Mouse (Mus musculus): ENCODE data around the gene Arglu1. TPM values are rescaled to one million over a fixed set of nuclear protein-coding genes. Genes with fewer than 3 reads are reported as not detected.

Gene Arglu1
- total and polyA plus RNA-seq, 3 experiments, result 31.6 to 59.4 (median 56.6) TPM

DNA sequence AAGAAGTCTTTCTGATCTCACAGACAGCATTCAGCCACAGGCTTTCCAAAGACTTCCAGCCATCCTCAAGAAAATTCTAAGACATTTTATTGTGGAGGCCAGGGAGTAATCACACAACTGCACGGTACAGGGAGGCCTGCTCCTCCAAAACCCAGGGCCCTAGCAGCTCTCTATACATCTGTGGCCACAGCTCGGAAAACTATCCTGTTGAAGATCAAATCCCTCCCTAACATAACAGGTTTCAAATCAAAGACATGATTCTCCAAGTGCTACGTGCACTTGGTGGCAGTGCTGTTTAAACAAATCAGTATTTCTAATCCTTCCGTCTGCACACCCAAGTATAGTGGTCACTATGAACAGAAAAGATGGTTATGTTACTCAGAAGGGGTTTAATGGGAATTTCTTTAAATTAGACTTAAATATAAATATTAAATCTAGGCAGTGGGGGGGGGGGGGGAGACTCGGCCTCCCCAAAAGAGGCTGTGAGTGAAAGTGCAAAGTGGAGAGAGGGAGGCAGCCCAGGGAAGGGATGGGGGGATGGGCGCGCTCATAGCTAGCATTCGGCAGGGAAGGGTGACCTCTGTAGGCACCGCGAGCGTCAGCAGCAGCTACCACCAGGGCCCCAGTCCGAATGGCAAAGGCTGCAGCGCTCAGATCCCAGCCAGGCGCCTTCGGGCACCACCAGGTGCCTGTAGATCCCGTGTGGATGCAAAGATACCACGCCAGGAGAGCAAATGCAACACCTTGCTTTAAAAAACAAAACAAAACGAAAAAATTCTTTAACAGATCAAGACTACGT, 31.7 kb downstream of the Arglu1 start:
- peak; percentile 85 for DNase-seq

DNA sequence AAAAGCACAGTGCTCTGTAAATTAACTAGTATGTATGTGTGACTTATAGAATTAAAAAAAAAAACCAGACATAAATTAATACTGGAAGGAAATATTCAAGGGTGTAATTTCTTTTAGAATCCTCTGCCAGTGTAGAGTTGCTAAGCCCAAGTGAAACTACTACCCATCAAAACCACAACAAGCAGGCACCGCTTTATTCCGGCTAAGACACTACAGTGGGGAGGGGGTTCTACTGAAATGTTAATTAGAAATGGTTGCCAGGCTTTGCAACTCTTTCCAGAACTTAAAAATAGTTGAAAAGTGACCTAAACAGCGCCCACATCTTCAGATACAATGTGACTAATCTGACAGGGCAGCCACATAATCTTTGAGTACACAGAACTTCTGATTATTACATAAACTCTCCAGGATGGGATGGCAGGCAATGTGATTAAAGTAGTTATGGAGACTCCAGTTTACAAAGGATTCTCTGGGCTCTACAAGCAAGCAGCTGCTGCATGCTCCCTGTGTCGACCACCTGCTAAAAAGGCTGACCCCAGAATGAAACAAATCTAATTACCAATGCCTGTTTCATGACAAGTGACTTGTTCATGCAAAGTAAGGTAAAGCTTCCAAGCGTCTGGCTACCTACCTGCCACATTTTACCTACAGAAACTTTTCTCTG, 32.5 kb downstream of the Arglu1 start:
- no peak for DNase-seq

DNA sequence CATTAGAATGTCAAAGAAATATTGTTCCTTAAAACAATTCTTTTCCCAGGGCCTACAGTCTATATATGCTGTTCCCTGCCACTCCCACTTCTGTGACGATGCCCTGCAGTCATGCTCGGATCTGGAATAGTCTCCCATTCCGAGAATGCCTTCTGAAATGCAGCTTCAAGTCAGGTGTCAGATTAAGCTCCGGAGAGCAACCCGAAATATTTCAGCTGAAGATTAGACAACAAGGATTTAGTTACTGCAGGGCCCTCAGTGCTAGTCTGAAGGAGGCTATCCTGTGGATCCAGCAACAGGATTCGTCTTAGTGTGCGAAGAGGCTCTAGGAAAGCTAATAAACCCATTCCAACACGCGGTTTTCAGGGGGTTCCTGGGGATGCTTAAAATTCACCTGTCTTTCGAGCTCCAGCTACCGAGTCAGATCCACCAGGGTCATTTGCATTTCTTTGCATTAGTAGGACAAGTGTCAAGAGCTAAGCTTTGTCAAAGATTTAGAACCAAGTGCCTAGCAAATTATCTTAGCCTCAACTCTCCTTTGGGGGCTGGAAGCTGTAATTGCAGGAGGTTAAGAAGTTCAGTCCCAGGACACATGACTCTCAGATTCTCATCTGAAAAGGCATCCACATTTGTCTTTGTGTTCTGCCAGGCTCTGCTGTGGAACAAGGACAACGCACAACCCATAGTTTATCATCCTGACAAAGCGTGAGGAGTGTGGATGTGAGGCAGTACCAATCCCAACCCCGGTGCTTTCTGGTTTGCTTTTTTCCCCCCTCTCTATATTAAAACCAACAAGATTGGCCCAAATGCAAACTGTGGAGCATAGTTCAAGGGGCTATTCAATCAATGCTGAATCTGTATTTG, 33.5 kb downstream of the Arglu1 start:
- no peak for DNase-seq

DNA sequence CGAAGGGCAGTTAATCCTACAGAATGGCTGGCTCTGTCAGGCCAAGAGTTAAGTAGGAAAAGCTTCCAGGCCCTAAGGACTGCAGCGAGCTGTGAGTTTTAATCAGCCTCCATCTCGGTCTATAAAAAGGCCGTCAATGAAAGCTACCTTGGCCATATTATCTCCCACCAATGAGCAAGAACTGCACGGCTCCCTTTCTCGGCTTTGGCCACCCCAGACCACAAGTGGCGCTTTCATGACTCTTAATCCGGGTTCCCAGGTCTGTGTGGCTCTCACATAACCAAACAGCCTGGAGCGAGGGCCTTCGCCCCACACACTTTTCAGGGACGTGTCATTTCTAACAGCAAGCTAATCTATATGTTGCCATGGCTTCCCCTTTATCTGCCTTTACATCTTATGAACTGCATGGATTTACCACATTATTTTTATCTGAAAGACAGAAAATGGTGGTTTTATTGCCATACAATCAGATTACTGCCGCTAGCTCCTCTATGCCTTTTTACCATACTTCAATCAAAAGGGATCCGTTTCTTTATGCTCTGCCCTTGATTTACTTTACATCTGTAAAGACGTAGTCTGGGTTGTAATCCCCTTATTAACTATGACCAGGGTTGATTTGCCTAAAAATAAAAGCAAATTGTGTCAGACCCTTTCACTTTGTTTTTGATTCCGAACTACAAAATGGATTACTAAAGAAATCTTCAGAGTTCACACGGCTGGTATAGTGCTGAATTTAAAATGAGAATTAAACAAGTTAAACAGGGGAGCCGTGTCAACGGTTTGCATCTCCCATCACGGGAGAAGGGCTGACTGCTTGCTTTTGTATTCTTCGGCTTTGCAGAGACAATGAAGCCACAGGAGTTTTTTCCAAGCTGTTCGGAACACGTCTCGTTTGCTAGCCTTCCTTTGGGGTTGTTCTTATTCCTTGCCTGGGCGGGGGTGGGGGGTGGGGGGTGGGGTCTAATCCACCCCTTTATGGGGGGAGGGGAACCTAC, 34.7 kb downstream of the Arglu1 start:
- no peak for DNase-seq

DNA sequence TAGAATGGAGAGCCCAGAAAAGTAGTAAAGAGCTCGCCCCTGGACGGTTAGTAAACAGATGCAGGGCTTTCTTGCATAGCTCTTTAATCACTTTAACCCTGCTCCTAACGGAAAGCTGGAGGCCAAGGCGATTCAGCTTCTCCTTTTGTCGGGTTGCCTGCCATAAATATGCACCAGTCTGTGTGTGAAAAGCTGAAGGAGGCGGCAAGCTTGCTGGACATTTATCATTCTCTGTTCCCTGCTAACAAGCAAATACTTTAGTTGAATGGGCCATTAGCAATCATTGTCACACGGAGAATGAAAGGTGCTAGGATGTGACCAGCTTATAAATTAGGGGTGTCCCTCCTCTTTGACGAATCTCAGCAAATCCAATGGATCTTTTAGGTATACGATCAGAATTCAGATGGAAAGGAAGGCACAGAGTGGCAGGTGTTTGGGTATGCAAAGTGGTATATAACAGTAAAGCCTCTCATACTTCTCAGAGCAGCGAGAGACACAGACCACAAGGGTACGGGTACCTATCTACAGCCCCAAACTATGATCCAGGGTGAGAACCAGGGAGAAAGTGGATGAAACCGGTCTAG, 36.3 kb downstream of the Arglu1 start:
- DNase-seq, result no peak

DNA sequence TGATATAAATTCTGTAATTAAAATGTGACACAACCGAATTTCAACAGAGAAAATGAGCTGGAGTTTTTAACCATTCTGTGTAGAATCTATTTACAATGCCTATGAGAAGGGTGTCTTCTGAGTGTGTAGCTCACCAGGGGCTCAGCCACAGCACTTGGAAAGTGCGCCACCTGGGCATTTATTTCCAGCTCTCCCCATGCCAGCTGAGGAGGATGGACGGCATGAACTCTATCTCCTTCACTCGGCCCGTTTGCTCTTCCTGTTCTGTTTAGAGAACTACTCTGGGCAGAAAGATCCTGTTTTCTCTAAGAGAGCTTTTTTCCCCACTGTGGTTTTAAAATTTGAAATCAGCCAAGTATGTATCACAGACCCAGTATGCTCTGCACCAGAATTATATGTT, 37.0 kb downstream of the Arglu1 start:
- DNase-seq, result no peak

DNA sequence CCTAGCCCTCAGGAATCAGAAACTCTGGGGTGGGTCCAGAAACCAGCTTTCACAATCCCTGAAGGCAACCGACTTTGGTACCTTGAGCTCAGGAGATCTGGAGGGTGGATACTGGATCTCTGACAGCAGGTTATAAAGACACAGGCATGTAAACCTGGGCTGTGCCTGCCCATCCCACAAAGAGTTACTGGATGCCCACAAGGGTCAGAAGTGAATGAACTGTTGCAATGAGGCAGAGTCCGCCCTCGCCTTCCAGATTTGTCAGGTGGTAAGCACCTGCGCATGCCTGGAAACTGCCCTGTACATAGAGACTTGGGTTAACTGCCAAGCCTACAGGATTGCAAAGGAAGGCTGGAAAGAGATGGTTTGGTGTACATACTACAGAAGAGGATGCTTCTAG, 37.9 kb downstream of the Arglu1 start:
- DNase-seq, result no peak

DNA sequence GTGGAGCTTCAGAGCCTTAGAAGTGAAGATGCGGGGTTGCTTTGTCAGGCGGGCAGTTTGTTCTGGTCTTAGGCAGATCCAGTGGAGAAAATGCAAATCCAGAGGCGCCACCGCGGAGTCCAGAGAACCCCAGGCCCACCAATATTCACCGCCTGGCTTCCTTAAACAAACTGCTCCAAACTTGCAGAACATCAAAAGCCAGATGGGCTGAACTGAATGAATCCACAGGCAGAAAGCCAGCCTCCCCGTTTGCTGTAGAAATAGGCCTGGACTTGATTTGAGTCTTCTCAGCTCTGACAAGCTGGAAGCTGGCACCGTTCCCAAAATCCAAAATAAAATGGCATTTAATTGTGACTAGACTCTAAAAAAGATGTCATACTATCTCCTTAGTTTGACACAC, 40.4 kb downstream of the Arglu1 start:
- no peak for DNase-seq

DNA sequence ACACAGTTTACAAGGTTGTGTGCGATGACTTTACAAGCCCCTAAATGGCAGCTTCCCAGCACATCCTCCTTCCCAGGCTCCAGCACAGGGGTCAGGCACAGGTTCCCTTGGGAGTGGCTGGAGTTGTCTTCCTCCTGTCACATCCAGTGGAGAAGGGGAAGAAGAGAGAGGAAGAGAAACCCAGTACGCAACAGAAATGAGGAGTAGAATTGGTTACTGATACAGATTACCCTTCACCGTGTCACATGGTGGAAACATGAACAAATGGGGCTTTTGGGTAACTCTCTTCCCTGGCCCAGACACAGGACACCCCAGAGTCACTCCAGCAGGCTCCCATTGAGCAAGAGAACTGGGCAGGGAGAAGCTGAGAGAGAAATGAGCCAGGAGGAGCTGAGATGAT, 40.8 kb downstream of the Arglu1 start:
- no peak for DNase-seq

DNA sequence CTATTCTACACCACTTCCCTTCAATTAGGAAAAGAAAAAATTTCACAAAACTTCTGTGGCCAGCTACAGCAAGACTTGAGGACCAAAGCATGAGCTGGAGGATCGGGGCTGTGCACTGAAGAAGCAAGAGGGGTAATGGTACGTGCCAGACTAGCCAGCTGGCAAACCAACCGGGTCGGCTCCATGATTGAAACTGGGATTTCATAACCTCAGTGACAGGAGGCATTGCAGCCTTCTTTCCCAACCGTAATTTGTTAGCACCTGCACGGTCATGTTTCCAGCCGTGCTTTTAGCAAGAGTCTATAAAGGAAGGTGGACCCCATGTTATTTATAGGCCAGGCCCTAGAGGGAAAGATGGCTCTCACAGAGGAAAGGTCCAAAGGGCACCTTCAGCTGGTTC, 41.6 kb downstream of the Arglu1 start:
- no peak for DNase-seq

DNA sequence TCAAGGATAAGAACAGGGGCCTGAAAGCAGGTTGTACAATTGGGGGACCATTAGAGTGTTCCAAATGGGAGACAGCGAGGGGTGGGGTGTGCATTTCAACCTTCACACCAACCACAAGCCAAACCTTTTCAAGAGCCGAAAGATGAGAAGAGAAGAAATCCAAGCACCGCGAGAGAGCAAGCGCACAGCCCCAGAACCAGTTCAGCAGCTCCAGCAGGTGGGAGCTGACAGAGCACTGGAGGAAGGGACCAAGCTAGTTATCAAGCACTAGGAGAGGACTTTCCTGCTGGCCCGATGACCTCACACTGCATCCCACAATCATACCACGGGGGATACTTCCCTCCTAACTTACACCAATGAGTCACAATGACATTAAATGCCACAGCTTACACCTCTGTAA, 42.5 kb downstream of the Arglu1 start:
- no peak for DNase-seq

DNA sequence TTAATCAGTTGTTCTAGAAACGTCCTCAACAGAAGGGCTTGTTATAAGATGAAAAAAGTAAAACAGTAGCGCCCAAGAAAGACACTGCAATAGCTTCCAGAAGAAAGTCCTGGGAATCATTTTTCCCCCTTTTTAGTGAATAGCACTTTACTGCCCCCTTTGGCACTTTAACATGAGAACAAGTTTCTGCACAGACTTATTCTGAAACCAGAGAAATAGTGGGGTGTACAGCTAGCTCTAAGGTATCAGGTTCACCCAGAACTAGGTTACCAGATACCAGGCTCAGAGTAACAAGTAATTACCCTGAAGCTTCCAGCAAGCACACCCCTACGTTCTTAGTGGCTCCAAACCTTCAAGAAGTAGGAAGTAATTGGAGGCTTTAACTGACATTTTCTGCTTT, 43.0 kb downstream of the Arglu1 start:
- no peak for DNase-seq

DNA sequence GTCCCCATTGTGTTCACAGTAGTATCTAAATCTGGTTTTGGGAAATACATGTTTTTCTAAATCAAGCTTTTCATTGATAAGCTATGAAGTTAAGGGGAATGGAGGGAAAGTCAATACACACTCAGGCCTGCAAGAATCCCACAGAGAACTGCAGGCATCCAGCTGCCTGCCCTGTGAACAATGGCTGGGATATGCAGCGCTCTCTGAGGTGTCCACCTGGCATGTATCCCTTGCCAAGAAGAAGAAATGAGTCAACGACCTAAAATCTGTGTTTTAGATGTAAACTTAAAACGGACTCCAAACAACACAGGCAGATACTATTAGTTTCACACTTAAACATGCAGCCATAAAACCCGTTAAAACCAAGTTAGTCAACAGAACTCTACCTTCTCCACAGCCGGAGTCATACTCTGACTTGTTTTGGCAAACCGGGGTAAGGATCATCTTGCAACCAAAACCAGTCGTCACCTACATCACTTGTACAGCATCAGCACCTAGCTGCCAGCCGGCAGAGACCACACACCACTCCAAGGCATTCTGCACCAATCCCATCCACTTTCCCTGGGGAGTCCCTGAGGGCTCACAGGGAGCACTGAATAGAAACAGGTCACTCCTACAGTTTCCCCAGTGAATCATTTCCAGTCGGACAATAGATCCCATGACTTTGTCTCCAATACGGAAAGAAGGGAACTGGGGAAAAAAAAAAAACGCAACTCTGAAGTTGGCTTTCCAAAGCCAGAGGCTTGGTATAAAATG, 46.0 kb downstream of the Arglu1 start:
- no peak for DNase-seq

DNA sequence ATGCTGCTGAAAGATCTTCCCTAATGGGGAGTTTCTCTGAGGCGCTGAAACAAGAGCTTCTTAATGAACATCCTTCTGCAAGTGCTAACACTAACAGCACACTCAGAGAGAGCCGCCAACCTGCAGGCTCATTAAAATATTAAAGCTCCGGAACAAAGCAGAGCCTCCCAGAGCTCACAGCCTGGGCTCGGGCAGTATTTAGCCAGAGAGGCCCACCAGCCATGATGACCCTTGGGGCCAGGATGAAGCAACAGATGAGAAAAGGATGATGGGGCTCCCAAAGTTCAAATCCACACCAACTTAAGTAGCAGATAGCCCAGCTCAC, 50.1 kb downstream of the Arglu1 start:
- no peak for DNase-seq

DNA sequence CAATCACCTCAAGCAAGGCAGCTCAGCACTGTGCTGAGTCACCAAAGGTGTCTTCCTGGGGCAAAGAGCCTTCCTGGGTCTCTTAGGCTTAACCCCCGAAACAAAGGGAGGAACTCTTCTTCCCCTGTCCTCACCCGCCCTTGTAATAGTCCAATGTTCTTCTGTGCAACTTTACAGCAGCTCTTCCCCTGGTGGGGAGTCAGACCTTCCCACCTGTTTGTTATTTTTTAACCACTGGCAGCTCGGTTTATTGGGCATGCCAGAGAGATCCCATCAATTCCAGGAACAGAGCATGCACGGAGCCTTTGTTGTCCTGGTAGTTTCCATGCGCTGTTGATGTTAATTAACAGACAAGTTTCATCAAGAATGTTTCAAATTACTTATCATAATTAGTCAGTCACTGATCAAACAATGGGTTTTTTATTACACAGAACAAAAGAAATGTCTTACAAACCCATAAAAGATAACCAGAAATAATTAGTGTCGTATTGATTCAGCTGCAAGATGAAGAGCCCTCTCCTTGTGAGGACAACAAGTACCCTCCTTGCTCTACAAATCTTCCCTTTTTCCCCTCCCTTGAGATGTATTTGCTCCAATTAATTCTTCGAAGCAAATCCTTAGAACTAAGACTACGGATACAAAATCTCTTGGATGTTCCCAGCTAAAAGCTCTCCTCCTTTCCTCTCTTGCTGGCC, 50.6 kb downstream of the Arglu1 start:
- no peak for DNase-seq

DNA sequence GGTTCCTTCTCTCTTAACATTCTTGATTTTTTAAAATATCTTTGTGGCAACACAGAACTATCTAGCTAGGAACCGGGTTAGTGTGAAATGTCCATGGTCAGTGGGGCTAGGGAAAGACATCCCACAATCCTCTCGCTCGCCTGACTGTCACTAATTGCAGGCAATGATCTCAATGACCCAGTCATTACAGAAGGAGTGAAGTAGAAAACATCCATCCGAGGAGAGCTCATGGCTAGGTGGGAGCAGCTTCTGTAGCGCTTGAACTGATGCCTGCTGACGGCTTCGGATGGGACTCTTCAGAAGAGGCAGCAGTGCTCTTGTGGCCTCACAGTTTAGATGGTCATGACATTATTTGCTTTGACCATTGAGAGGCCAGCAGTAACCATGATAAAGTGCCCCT, 58.9 kb downstream of the Arglu1 start:
- DNase-seq, result no peak

DNA sequence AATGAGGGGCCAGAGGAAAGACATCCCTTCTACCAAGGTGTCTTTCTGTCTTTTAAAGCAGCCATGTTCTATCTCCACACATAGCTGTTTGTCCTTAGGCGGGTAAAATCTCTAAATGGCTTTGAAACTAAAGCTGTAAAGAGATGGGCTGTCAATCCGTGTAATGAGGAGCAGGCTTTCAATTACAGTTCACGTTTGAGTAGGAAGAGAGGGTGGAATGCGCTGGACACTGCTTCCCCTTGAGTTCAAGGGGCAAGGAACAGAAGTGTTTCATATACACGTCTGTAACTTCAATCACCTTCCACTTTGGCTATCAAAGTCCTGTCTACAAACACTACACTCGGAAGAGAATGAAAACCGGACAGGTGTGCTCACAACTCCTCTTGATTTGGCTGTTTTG, 66.3 kb downstream of the Arglu1 start:
- no peak for DNase-seq

DNA sequence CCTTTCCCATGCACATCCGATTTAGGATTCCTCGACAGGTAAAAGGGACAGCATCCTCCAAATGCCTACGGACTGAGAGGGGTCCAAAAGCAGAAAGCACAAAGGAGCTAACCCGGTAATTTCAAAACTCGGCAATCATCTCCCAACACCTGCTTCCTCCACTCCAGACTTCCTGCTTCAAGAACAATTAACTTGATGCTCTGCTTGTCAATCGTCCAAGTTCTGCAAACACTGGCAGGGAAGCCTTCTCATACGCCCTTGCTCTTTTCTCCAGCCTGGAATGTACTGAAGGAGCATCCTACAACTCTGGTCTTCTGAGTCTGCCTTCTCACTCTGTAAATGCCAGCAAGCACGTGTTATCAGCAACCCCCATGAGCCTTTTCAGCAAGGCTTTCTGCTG, 66.8 kb downstream of the Arglu1 start:
- DNase-seq, result no peak

DNA sequence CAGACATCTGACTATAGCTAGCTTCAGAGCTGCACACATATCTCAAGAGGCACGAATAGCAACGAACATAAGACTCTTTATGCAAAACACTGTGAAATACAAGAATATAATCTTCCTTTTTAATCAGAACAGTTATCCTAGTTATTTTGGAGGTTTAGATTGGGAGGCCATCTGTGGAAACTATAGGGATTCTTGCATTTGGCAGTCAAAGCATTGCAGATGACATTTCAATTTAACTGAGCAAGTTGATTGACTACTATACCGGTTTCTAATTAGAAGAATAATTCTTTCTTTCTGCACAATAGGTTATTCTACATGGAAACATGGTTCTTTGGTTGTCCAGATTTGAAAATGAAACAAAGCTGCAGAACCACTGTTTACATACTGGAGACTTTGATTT, 67.8 kb downstream of the Arglu1 start:
- DNase-seq, result no peak

DNA sequence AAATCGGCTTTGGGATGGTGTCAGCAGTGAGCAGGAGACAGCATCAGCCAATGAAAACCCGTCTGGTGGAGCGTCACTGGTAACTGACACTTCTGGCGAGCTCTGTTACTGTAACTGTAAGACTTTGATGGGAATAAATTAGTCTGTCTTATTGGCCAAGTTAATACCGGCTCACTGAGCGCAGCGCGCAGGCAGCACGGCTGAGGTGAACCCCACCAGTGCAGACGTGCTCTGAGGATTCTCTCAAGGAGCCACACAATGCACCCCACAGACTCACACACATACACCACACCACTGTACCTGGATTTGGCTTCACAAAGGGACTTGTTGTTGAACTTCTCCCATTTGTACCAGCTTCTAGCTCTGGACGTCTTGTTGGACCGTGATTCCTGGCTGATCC, 68.3 kb downstream of the Arglu1 start:
- no peak for DNase-seq

Measured in adrenal gland, adult 2 months (tissue).